Mouse (Mus musculus) ovary, postnatal 36 days (tissue): ENCODE results near the gene Olfr847.

ENCODE experiments used
- DNase-seq: peaks from one replicate; pipeline ENCODE4 v3.0.0; 2022; ENCODE audit warnings: low spot score, mixed read lengths

Olfr847 gene

DNA sequence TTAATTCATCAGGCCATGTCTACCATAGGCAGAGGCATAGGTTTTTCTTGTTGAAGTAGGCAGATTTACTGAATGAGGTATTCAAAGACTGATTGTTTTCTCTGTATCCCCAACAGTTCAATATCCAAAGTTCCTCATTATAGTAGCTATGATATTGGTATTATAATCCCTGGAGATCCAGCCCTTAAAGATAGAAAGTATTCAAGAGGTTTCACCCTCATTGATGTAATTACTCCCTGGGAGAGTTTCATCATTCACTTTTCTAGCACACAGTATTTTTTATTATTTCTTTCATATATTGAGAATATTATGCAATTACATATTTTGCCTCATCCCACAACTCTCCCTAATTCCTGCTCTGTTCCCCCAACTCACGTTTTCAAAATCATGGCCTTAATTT, at the start of gene Olfr847:
Gene Olfr847, minus strand, starts transcription at position 101 of the 400 bp plus-strand sequence.
- no peak for DNase-seq

DNA sequence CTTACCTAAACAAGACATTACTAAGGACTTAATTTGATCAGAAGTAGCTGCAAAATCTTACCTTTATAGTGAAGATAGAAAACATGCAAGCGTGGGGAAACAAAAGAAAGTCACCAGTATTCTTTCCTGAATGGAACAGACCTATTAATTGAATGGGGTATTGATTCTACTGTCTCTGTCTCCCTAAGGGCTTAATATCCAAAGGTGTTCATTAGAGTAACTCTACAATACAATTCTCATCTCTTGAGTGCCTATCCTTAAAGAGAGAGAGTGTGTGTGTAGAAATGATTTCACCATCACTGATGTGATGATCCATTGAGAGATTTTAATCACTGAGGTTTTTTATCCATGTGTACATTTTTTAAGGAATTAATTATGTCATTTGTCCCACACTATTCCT, 14.6 kb downstream of the Olfr847 start, which contains the start of gene Olfr846:
Gene Olfr846, minus strand, starts transcription at position 101 of the 400 bp plus-strand sequence.
- no peak for DNase-seq

DNA sequence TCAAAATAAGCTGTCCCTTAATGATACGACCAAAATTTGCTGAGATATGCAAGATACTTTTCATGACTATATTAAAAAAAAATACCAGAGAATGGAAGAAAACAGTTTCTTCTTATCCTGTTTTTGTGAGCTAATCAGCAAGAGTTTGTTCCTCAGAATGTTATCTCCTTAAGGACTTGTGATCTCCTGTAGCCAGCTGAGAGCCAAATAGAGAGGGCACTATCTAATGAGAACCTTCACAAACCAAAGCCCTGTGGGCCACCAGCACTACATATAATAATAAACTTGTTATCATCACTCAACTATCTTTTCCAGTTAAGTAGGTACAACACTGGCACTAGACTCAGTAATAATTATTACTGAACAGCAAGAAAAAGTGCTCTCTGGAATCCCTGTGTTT, 42.3 kb downstream of the Olfr847 start, which contains the start of gene Olfr845:
Gene Olfr845, plus strand, starts transcription at position 301 of the 400 bp plus-strand sequence.
- DNase-seq: no peak
